Mouse (Mus musculus) gastrocnemius, postnatal 10 days (tissue): ENCODE measurements around the gene Tmem169. TPM values are rescaled to one million over a fixed set of nuclear protein-coding genes. Genes with fewer than 3 reads are reported as not detected.

Source experiments
- DNase-seq: peaks from one replicate; pipeline ENCODE4 v3.0.0; 2021; ENCODE audit warnings: mixed read lengths
- total RNA-seq, 2 experiments: library from RNA; stranded (reverse); gene quantifications; 2 replicates each; pipeline ENCODE4 v1.2.3; 2021

The Tmem169 gene
- total RNA-seq, 2 experiments from 2014 or later: 0.26 to 0.32 TPM

GRCm38 (mm10) chr1:72326162-72326821 lies 42.1 kb downstream of the Tmem169 start:
- DNase-seq: no peak

- no peak for DNase-seq
Measured at GRCm38 (mm10) chr1:72334807-72335206, 50.6 kb downstream of the Tmem169 start.

- DNase-seq: no peak
Measured at GRCm38 (mm10) chr1:72336780-72337179, 52.6 kb downstream of the Tmem169 start.

GRCm38 (mm10) chr1:72338341-72338740 lies 54.2 kb downstream of the Tmem169 start:
- no peak for DNase-seq

- no peak for DNase-seq
Measured at GRCm38 (mm10) chr1:72347873-72348272, 63.7 kb downstream of the Tmem169 start.

Other genes starting within 250 kb of the Tmem169 start
- 10 to 100 TPM; 31.3 to 31.8 TPM for gene Mreg, start 72.1 kb upstream of the Tmem169 start, total RNA-seq
- 10 to 100 TPM; 18.8 to 20.1 TPM for gene Pecr, start 55 bp upstream of the Tmem169 start, total RNA-seq
- 10 to 100 TPM; 23.9 to 24.9 TPM for gene Xrcc5, start 23.1 kb downstream of the Tmem169 start, total RNA-seq